Mouse (Mus musculus) megakaryocyte, embryonic 14.5 days (primary cell): Measurements from ENCODE around the gene Muc5ac.

ENCODE experiments used
- FLI1 ChIP-seq: IDR thresholded peaks from 2 replicates; pipeline ENCODE4 v1.6.1; 2012; ENCODE audit warnings: low read length, inconsistent platforms, mixed read lengths
- GATA1 ChIP-seq: IDR thresholded peaks from 3 replicates; pipeline ENCODE4 v1.6.1; 2012; ENCODE audit warnings: mixed read lengths, low read length, inconsistent platforms, borderline replicate concordance

- TF ChIP-seq GATA1 (no peak), FLI1 (no peak)
Observed at GRCm38 (mm10) chr7:141770988-141771387, 17.8 kb upstream of the Muc5ac start.
